Mouse (Mus musculus) intestine, embryonic 16.5 days (tissue): ENCODE data around the gene Syn3. TPM values are rescaled to one million over a fixed set of nuclear protein-coding genes. Genes with fewer than 3 reads are reported as not detected.

Experiments
- ATAC-seq: fragments of 200-750 bp; cut with Nextera tagmentation; 2 replicates; pipeline ENCODE4 v1.8.0; 2017; ENCODE audit warnings: moderate TSS enrichment, moderate library complexity
- H3K27ac ChIP-seq: fragments of 300-500 bp; sonication (generic); 2 replicates; pipeline ENCODE4 v1.5.1; 2014; ENCODE audit warnings: mild to moderate bottlenecking, low read length
- H3K27me3 ChIP-seq: fragments of 300-500 bp; sonication (generic); replicated peaks from 2 replicates; pipeline ENCODE4 v1.6.1; 2014; ENCODE audit warnings: low read length, control low read depth, mixed read lengths; ENCODE audit not compliant: control insufficient read depth, insufficient read depth
- H3K36me3 ChIP-seq: fragments of 300-500 bp; sonication (generic); 2 replicates; pipeline ENCODE4 v1.6.1; 2014; ENCODE audit warnings: low read length, control low read depth; ENCODE audit not compliant: control insufficient read depth, insufficient read depth
- H3K4me1 ChIP-seq: fragments of 300-500 bp; sonication (generic); 2 replicates; pipeline ENCODE4 v1.6.1; 2014; ENCODE audit warnings: low read length, control low read depth, mixed read lengths; ENCODE audit not compliant: control insufficient read depth, insufficient read depth
- H3K4me2 ChIP-seq: fragments of 300-500 bp; sonication (generic); 2 replicates; pipeline ENCODE4 v1.6.1; 2014; ENCODE audit warnings: low read depth, low read length, control low read depth
- H3K4me3 ChIP-seq: fragments of 300-500 bp; sonication (generic); 2 replicates; pipeline ENCODE4 v1.5.1; 2014; ENCODE audit warnings: mild to moderate bottlenecking, low read length
- H3K9ac ChIP-seq: fragments of 300-500 bp; sonication (generic); 2 replicates; pipeline ENCODE4 v1.6.1; 2014; ENCODE audit warnings: low read depth, low read length
- H3K9me3 ChIP-seq: fragments of 300-500 bp; sonication (generic); 2 replicates; pipeline ENCODE4 v1.6.1; 2016; ENCODE audit warnings: low read length, control low read depth; ENCODE audit not compliant: control insufficient read depth
- WGBS: fragments of 180-500 bp; shearing (Covaris S2); extraction: QIAGEN DNeasy Blood & Tissue Kit; methylation state at CpG from one replicate; pipeline ENCODE4 v1.1.7; 2014; 5-methylcytosine and 5-hydroxymethylcytosine counted together
- polyA plus RNA-seq: library from polyadenylated mRNA; unstranded; fragments of >200 nt; fragmentation: Nextera tagmentation; extraction: Ambion mirVana; gene quantifications from 2 replicates; pipeline ENCODE4 v1.2.1, GENCODE M21; 2015

Syn3 gene
- polyA plus RNA-seq, 1 experiment from 2014 or later, result 2.3 TPM

GRCm38 (mm10) chr10:86193863-86194434 is 304.7 kb downstream of the Syn3 start:
- Histone ChIP-seq H3K4me3 (no peak overlapping the region), H3K36me3 (no peaks in the 10 kb centered on the region), H3K9ac (no peak overlapping the region), H3K4me1 (no peaks in the 10 kb centered on the region), H3K9me3 (no peaks in the 10 kb centered on the region), H3K27me3 (no peaks in the 10 kb centered on the region), H3K4me2 (no peak overlapping the region), H3K27ac (no peak overlapping the region)
- no peak for ATAC-seq
- WGBS, result 65% methylated on average over 4 of the region's 4 CpGs

DNA sequence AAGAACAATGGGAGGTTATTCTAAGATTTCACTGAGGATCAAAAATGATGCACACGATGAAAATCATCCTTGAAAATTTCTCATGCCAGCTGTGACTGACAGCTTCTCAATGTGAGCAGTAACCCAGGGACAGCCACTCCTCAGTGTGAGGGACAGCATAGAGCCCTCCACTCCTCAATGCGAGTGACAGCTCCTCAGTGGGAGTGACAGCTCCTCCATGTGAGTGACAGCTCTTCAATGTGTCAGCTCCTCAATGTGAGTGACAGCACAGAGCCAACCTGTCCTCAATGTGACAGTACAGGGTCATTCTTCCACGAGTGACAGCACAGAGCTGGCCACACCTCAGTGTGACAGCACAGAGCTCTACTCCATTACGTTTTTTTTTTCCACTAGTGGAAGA is 310.1 kb downstream of the Syn3 start:
- H3K27me3 ChIP-seq, result no peaks in the 10 kb centered on the region
- no peaks in the 10 kb centered on the region for H3K9me3 ChIP-seq
- H3K9ac ChIP-seq, result no peak overlapping the region
- H3K36me3 ChIP-seq, result no peaks in the 10 kb centered on the region
- H3K4me3 ChIP-seq, result no peak overlapping the region
- WGBS, result 75% methylated on average over 4 of the region's 4 CpGs
- no peak for ATAC-seq
- H3K4me1 ChIP-seq, result no peaks in the 10 kb centered on the region
- H3K4me2 ChIP-seq, result no peak overlapping the region
- no peak overlapping the region for H3K27ac ChIP-seq

GRCm38 (mm10) chr10:86187881-86188280 is 310.8 kb downstream of the Syn3 start:
- Histone ChIP-seq H3K4me2 (no peak overlapping the region), H3K4me3 (no peak overlapping the region), H3K4me1 (no peaks in the 10 kb centered on the region), H3K9ac (no peak overlapping the region), H3K27me3 (no peaks in the 10 kb centered on the region), H3K9me3 (no peaks in the 10 kb centered on the region), H3K36me3 (no peaks in the 10 kb centered on the region), H3K27ac (no peak overlapping the region)
- WGBS, result 79% methylated on average over 5 of the region's 5 CpGs
- ATAC-seq, result no peak

- WGBS, result 60% methylated on average over 8 of the region's 8 CpGs
- ATAC-seq, result no peak
Measured at GRCm38 (mm10) chr10:86183148-86183885, 315.4 kb downstream of the Syn3 start.

GRCm38 (mm10) chr10:86182183-86182805 is 316.4 kb downstream of the Syn3 start:
- H3K27ac ChIP-seq, result no peak overlapping the region
- H3K27me3 ChIP-seq, result no peaks in the 10 kb centered on the region
- H3K9ac ChIP-seq, result no peak overlapping the region
- H3K36me3 ChIP-seq, result no peaks in the 10 kb centered on the region
- ATAC-seq, result no peak
- H3K9me3 ChIP-seq, result no peaks in the 10 kb centered on the region
- no peak overlapping the region for H3K4me3 ChIP-seq
- 65% methylated on average over 3 of the region's 3 CpGs for WGBS
- H3K4me1 ChIP-seq, result no peaks in the 10 kb centered on the region
- H3K4me2 ChIP-seq, result no peak overlapping the region

More at GRCm38 (mm10) chr10:86183148-86183885, 315.4 kb downstream of the Syn3 start:
- Histone ChIP-seq H3K27ac (no peak overlapping the region; the same call in 1 of the 2 replicates), H3K27me3 (no peaks in the 10 kb centered on the region), H3K4me2 (no peak overlapping the region), H3K36me3 (no peaks in the 10 kb centered on the region), H3K9me3 (no peaks in the 10 kb centered on the region), H3K4me3 (no peak overlapping the region), H3K9ac (no peak overlapping the region), H3K4me1 (no peaks in the 10 kb centered on the region)

DNA sequence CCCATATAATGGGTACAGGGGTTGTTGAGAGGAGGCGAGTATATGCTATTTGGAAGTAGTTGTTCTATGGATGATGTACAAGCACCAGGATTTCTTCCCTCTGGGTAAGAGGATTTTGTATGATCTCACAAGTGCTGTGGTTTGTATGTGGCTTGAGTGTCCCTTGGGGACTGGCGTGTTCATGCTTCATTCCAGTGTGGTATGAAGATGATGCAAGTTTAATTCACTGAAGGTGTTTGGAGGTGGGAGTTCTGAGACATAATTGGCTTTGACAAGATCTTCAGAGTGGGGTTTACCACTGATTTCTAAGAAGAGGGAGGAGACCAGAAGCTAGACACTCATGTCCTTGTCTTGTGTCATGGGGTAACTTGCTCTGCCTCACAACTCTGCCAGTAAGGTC is 322.3 kb downstream of the Syn3 start:
- no peak overlapping the region for H3K4me2 ChIP-seq
- no peak overlapping the region for H3K9ac ChIP-seq
- no peaks in the 10 kb centered on the region for H3K36me3 ChIP-seq
- H3K4me1 ChIP-seq, result no peaks in the 10 kb centered on the region
- ATAC-seq, result no peak
- no peaks in the 10 kb centered on the region for H3K9me3 ChIP-seq
- 89% methylated on average over 2 of the region's 2 CpGs for WGBS
- no peak overlapping the region for H3K27ac ChIP-seq
- no peaks in the 10 kb centered on the region for H3K27me3 ChIP-seq
- H3K4me3 ChIP-seq, result no peak overlapping the region

GRCm38 (mm10) chr10:86174017-86174416 is 324.7 kb downstream of the Syn3 start:
- no peaks in the 10 kb centered on the region for H3K36me3 ChIP-seq
- 79% methylated on average over 6 of the region's 6 CpGs for WGBS
- no peaks in the 10 kb centered on the region for H3K9me3 ChIP-seq
- H3K4me2 ChIP-seq, result no peak overlapping the region
- no peak overlapping the region for H3K4me3 ChIP-seq
- H3K4me1 ChIP-seq, result no peaks in the 10 kb centered on the region
- no peaks in the 10 kb centered on the region for H3K27me3 ChIP-seq
- ATAC-seq, result no peak
- H3K27ac ChIP-seq, result no peak overlapping the region
- H3K9ac ChIP-seq, result no peak overlapping the region

DNA sequence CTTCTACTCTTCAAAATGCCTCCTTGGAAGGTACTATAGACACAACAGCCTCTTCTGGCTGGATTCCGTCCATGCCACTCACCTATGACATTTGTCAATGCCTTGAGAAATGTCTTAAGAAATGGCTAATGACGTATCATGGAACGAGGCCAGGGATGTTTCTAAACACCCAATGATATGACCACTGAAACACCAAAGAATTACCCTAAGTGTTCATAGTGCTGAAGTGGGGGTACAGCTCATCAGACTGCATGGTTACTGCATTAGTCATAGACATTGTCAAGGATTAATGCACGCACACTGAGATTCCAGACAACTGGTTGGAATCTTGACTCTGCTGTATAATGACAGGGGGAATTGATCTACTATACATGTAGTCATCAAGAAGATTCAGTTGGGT is 325.4 kb downstream of the Syn3 start:
- WGBS, result 89% methylated on average over 4 of the region's 4 CpGs
- no peak for ATAC-seq
- Histone ChIP-seq H3K4me3 (no peak overlapping the region), H3K4me1 (no peaks in the 10 kb centered on the region), H3K27me3 (no peaks in the 10 kb centered on the region), H3K9ac (no peak overlapping the region), H3K36me3 (no peaks in the 10 kb centered on the region), H3K4me2 (no peak overlapping the region), H3K9me3 (no peaks in the 10 kb centered on the region), H3K27ac (no peak overlapping the region)

GRCm38 (mm10) chr10:86171246-86171645 is 327.4 kb downstream of the Syn3 start:
- ATAC-seq, result no peak
- WGBS, result 96% methylated on average over 1 of the region's 1 CpGs
- no peaks in the 10 kb centered on the region for H3K36me3 ChIP-seq
- H3K9me3 ChIP-seq, result no peaks in the 10 kb centered on the region
- peaks cover 7% of the 10 kb centered on the region; the same call in 1 of the 2 replicates for H3K4me1 ChIP-seq
- no peak overlapping the region for H3K9ac ChIP-seq
- no peaks in the 10 kb centered on the region for H3K27me3 ChIP-seq
- H3K4me3 ChIP-seq, result no peak overlapping the region
- no peak overlapping the region for H3K27ac ChIP-seq
- H3K4me2 ChIP-seq, result no peak overlapping the region
